Mouse (Mus musculus): ENCODE measurements at regions not wholly inside any gene's neighbourhood (a gene's known extent, or its start where the extent isn't known, plus 50 kb on each side); places are given as distances from the start of the nearest gene placed in this dataset.

DNA sequence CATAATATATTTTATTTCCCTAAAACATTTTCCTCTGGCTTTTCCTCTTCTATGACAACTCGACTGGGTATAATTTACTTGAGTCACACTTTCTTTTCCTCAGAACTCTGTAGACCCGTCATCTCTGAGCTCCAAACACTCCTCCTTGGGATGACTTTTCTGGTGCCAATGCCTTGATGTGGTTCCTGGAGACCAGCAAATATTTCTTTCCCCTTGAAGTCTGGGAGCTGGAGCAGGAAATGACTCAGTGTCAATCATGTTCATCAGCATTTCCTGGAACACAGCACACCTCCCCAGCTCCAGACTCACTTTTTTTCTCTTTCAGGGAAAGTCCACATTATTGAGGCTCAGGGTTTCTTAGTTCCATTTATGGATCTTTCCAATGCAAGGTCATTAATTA is 197.3 kb upstream of the Irx3 start:
- DNase-seq (ENCODE audit: low spot score), result no peak

- DNase-seq (ENCODE audit: low spot score), result no peak
These were observed 196.0 kb upstream of the Irx3 start for GRCm38 (mm10) chr8:91997892-91998189.

- DNase-seq (ENCODE audit: low spot score), result no peak
These were observed 195.4 kb upstream of the Irx3 start for GRCm38 (mm10) chr8:91997023-91997891.

- DNase-seq (ENCODE audit: low spot score), result no peak
These were observed 194.6 kb upstream of the Irx3 start for GRCm38 (mm10) chr8:91996305-91997022.

DNA sequence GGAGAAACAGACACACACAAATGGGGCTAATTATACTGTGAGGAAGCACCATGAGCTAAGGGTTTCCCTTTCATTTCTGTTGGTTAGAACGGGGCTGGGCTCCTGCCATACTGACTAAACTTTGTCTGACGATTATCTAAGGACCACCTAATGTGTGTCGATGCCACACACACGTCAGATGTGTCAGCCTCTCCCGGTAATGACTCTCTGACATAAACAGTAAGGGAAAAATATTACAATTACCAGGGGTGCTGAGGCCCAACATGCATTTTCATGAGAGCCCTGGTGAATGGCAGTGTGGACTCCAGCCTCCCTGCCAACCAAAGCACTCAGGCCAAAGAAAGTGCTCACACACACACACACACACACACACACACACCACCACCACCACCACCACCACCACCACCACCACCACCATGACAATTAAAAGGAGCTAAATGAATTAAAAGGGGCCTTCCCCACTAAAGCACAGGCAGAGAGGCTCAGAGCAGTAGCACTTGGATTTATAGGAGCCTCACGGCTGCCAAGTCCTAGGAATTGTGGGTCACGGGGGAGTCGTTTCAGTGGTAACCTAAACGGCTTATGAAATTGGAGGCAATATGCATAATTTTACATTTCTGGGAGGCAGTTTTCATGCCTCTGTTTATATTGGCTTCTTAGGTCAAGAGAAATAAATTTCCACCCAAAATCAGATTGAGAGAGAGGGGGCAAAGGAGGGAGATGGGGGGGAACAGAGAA is 193.7 kb upstream of the Irx3 start:
- DNase-seq (ENCODE audit: low spot score), result no peak

- DNase-seq (ENCODE audit: low spot score), result no peak
These were observed 189.9 kb upstream of the Irx3 start for GRCm38 (mm10) chr8:91991542-91992452.

DNA sequence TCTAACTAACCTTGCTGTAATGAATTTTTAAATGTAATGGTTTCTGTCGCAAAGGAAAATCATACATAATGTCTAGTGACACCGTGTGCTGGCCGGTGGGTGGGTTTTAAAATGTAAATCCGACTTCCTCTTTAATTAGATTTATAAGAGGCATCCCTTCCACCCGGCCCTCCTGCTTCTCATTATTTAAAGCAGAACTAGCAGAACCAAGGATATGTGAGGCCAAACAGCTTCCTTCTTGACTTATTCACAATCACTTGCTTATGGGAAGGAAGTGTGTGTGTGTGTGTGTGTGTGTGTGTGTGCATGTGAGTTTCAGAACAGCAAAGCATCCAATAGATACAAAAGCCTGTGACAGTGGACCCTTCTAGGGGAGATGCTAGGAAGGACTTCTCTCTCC is 189.1 kb upstream of the Irx3 start:
- no peak for DNase-seq (ENCODE audit: low spot score)

DNA sequence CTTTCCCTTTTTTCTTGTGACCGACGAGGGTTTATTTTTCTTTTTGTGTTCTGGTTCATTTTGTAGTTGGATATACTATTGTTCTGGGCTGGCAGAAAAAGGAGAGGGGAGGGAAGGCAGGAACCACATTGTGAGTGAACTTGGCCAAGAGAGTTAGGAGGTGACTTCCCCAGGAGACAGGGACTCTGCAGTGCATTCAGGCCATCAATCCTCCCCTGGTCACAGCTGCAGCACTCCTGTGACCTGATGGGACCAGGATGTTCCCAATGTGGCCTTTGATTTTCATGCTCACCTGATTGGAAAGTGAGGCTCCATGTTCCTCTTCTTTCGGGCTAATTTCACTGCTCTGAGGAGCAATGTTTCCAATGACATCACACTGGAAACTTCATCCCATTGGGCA is 188.2 kb upstream of the Irx3 start:
- DNase-seq (ENCODE audit: low spot score), result no peak

GRCm38 (mm10) chr8:91988866-91989633 is 187.2 kb upstream of the Irx3 start:
- DNase-seq (ENCODE audit: low spot score), result no peak

DNA sequence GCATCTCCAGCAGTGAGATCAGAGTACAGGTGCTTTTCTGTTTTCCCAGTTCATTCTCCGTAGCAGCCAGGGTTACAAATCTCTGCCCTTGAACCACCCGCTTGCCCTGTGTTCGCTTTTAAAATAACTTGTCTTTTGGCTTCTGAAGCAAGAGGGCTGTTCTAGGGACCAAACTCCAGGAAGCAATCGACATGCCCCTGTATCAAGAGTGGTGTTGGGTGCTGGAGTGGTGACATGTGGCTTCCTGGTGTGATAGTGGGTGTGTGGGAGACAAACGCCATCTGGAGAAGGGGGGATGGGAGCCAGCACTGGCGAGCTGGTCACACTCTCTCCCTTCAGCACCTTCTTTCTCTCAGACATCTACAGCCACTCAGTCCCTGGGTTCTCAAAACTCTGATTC is 186.0 kb upstream of the Irx3 start:
- DNase-seq (ENCODE audit: low spot score), result no peak

DNA sequence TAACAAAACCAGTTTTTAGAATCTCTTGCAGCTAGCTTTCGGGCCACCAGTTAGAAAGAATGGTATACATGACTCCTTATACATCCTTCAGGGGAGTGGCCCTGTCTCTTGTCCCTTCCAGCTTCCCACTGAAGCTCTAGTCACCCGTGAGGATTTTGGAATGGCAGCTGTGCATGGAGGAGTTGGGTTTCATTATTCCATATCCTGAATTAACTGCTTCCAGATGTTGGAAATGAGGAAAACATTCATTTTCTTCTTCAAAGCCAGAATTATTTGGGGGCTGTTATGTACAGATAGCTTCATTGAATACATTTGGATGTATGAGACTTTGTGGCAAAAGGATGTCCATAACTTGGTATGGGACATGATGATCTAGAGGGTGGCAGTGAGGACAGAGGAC is 181.3 kb upstream of the Irx3 start:
- DNase-seq (ENCODE audit: low spot score), result no peak

DNA sequence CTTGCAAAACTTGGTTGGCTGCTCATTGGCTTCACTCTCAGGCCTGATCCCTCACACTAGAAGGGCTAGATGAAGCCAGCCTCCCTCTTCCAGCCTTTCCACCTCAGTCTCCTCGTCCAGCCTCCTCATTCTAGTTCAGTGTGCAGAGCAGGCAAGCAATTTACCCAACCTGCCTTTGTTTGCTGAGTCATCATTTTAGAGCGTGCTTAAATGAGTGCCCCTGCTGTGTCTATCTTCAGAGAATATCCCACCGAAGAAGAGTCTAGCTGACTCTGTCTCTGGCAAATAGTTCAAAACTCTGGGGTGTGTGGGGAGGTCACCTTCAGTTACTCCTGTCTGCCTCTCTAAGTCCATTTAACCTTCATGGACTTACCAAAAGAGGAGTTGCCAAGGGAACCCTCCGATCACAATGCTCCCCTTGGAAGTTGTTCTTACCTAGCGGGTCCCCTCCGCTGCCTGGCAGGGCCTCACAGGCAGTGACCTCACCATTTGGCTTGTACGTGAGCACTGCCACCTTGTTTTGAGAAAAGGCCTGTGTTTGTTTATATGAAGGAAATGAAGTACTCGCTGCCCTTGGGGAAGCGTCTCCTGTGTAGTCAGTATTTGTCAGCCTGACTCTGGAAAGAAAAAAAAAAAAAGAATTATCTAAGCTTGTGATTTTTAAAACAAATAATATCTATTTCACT is 175.2 kb upstream of the Irx3 start:
- peak; percentile 16 for DNase-seq (ENCODE audit: low spot score)

DNA sequence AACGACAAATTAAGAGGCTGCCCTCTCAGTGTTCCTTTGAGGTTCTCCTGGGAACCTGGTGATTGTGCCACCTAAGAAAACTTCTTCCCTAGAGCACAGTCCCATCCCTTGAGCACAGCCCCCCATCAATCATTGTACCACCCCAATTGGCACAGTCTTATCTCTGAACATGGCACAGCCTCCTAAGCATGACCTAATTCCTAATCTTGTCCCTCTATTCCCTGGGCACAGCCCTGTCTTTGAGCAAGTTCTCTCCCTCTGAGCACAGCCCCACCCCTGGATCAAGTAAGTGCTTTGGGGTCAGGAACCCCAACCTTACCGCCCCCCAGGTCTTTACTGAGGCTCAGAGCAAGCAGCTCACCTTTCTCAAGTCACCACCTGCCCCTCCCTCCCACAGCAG is 173.6 kb upstream of the Irx3 start:
- no peak for DNase-seq (ENCODE audit: low spot score)

- DNase-seq (ENCODE audit: low spot score), result no peak
These were observed 172.8 kb upstream of the Irx3 start for GRCm38 (mm10) chr8:91974636-91975035.

- DNase-seq (ENCODE audit: low spot score), result no peak
These were observed 172.1 kb upstream of the Irx3 start for GRCm38 (mm10) chr8:91973951-91974439.

- peak; percentile 21 for DNase-seq (ENCODE audit: low spot score)
These were observed 165.5 kb upstream of the Irx3 start for GRCm38 (mm10) chr8:91967407-91967806.

- no peak for DNase-seq (ENCODE audit: low spot score)
These were observed 165.1 kb upstream of the Irx3 start for GRCm38 (mm10) chr8:91966891-91967370.

- DNase-seq (ENCODE audit: low spot score), result no peak
These were observed 159.8 kb upstream of the Irx3 start for GRCm38 (mm10) chr8:91961696-91962095.

- no peak for DNase-seq (ENCODE audit: low spot score)
These were observed 153.3 kb upstream of the Irx3 start for GRCm38 (mm10) chr8:91955170-91955569.

DNA sequence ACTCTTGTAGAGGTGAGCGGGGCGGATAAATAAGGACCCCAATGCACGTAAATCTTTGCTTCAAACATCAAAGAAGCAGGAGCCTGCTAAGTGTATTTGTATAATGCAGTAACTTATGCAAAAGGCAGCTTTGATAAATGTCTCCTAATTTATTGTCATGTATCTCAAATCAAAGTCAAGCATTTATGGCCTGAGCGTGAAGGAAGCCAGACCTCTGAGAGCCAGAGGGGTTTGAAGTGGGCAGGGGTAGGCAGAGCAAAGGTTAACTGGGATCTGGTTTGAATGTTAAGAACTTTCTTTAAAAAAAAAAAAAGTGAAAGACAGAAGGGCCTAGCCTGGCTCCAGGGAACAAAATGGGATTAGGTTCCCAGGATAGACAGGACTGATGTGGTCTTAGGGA is 151.1 kb upstream of the Irx3 start:
- no peak for DNase-seq (ENCODE audit: low spot score)

Measured in ovary, adult 18-20 months (tissue).